Mouse (Mus musculus) MEL (cell line): ENCODE measurements at regions not wholly inside any gene's neighbourhood (a gene's known extent, or its start where the extent isn't known, plus 50 kb on each side); places are given as distances from the start of the nearest gene placed in this dataset.

Source experiments
- DNase-seq: peaks from one replicate; pipeline ENCODE4 v3.0.0; 2011; ENCODE audit warnings: low read depth, low spot score
- H3K27ac ChIP-seq: 2 replicates; pipeline ENCODE4 v1.5.1; 2012; ENCODE audit warnings: low read depth, mild to moderate bottlenecking, control low read depth, low read length, moderate library complexity; ENCODE audit not compliant: control insufficient read depth
- H3K27me3 ChIP-seq, 2 experiments: fragments of 150-350 bp in 1 of 2; sonication (generic) in 1 of 2; 2 replicates each; pipeline ENCODE4 v1.6.1; 2012; ENCODE audit warnings: low read length in 2 of 2, mild to moderate bottlenecking in 2 of 2, improper control_type of control experiment in 1 of 2, moderate library complexity in 1 of 2; ENCODE audit not compliant: insufficient read depth in 2 of 2, control insufficient read depth in 1 of 2
- H3K36me3 ChIP-seq, 2 experiments: 2 replicates each; pipeline ENCODE4 v1.6.1; 2012 to 2014; ENCODE audit warnings: low read length in 2 of 2, improper control_type of control experiment in 1 of 2, inconsistent platforms in 1 of 2, mild to moderate bottlenecking in 1 of 2; ENCODE audit not compliant: insufficient read depth in 2 of 2, control insufficient read depth in 1 of 2
- H3K4me1 ChIP-seq, 2 experiments: fragments of 150-350 bp in 1 of 2; sonication (generic) in 1 of 2; 2 replicates each; pipeline ENCODE4 v1.6.1; 2012; ENCODE audit warnings: low read length in 2 of 2, improper control_type of control experiment in 1 of 2, mild to moderate bottlenecking in 1 of 2; ENCODE audit not compliant: insufficient read depth in 2 of 2, control insufficient read depth in 1 of 2
- H3K4me3 ChIP-seq, 2 experiments: fragments of 150-350 bp in 1 of 2; sonication (generic) in 1 of 2; 2 replicates each; pipeline ENCODE4 v1.5.1; 2012; ENCODE audit warnings: low read depth in 2 of 2, low read length in 2 of 2, mild to moderate bottlenecking in 2 of 2, moderate library complexity in 2 of 2, control low read depth in 1 of 2, improper control_type of control experiment in 1 of 2; ENCODE audit not compliant: control insufficient read depth in 1 of 2, insufficient read depth in 1 of 2
- H3K79me2 ChIP-seq: 2 replicates; pipeline ENCODE4 v1.6.1; 2012; ENCODE audit warnings: mild to moderate bottlenecking, low read length, moderate library complexity; ENCODE audit not compliant: control insufficient read depth, poor library complexity, insufficient read depth
- H3K9ac ChIP-seq: 2 replicates; pipeline ENCODE4 v1.6.1; 2012; ENCODE audit warnings: low read depth, mild to moderate bottlenecking, control low read depth, low read length, moderate library complexity; ENCODE audit not compliant: control insufficient read depth, poor library complexity, severe bottlenecking
- H3K9me3 ChIP-seq: fragments of 150-350 bp; sonication (generic); replicated peaks from 2 replicates; pipeline ENCODE4 v1.6.1; 2012; ENCODE audit warnings: mild to moderate bottlenecking, low read length, improper control_type of control experiment, moderate library complexity; ENCODE audit not compliant: insufficient read depth
- BHLHE40 ChIP-seq: IDR thresholded peaks from 2 replicates; pipeline ENCODE4 v1.6.1; 2012; ENCODE audit warnings: low read depth, mild to moderate bottlenecking, inconsistent platforms, low read length, improper control_type of control experiment, borderline replicate concordance
- CHD1 ChIP-seq: IDR thresholded peaks from 2 replicates; pipeline ENCODE4 v1.6.1; 2012; ENCODE audit warnings: low read depth, mild to moderate bottlenecking, inconsistent platforms, low read length, improper control_type of control experiment
- ELF1 ChIP-seq: IDR thresholded peaks from 2 replicates; pipeline ENCODE4 v1.6.1; 2014; ENCODE audit warnings: low read depth, mild to moderate bottlenecking, inconsistent platforms, low read length, improper control_type of control experiment, moderate library complexity
- EP300 ChIP-seq, 2 experiments: IDR thresholded peaks; 2 replicates each; pipeline ENCODE4 v1.6.1; 2011; ENCODE audit warnings: improper control_type of control experiment in 2 of 2, low read length in 2 of 2, low read depth in 1 of 2, mild to moderate bottlenecking in 1 of 2
- GATA1 ChIP-seq: IDR thresholded peaks from 2 replicates; pipeline ENCODE4 v1.6.1; 2011; ENCODE audit warnings: low read depth, low read length, improper control_type of control experiment
- HCFC1 ChIP-seq: IDR thresholded peaks from 2 replicates; pipeline ENCODE4 v1.6.1; 2012; ENCODE audit warnings: low read depth, mild to moderate bottlenecking, inconsistent platforms, low read length, improper control_type of control experiment, moderate library complexity
- JUND ChIP-seq: IDR thresholded peaks from 2 replicates; pipeline ENCODE4 v1.6.1; 2011; ENCODE audit warnings: low read depth, mild to moderate bottlenecking, improper control_type of control experiment, low read length
- KAT2A ChIP-seq: conservative IDR thresholded peaks from 2 replicates; pipeline ENCODE4 v1.6.1; 2012; ENCODE audit warnings: low read depth, low read length, improper control_type of control experiment, inconsistent platforms
- MAFK ChIP-seq: IDR thresholded peaks from 2 replicates; pipeline ENCODE4 v1.6.1; 2011; ENCODE audit warnings: low read depth, mild to moderate bottlenecking, low read length, improper control_type of control experiment, borderline replicate concordance
- MAX ChIP-seq: IDR thresholded peaks from 2 replicates; pipeline ENCODE4 v1.6.1; 2011; ENCODE audit warnings: low read length, improper control_type of control experiment
- MXI1 ChIP-seq: IDR thresholded peaks from 2 replicates; pipeline ENCODE4 v1.6.1; 2011; ENCODE audit warnings: mild to moderate bottlenecking, low read depth, low read length, improper control_type of control experiment
- MYB ChIP-seq: IDR thresholded peaks from 2 replicates; pipeline ENCODE4 v1.6.1; 2011; ENCODE audit warnings: mild to moderate bottlenecking, low read depth, low read length, improper control_type of control experiment
- MYC ChIP-seq: IDR thresholded peaks from 2 replicates; pipeline ENCODE4 v1.6.1; 2011; ENCODE audit warnings: low read depth, mild to moderate bottlenecking, low read length, improper control_type of control experiment, moderate library complexity
- NELFE ChIP-seq: IDR thresholded peaks from 2 replicates; pipeline ENCODE4 v1.6.1; 2011; ENCODE audit warnings: low read depth, low read length, improper control_type of control experiment
- NRF1 ChIP-seq: IDR thresholded peaks from 2 replicates; pipeline ENCODE4 v1.6.1; 2014; ENCODE audit warnings: low read depth, mild to moderate bottlenecking, inconsistent platforms, low read length, improper control_type of control experiment, moderate library complexity; ENCODE audit not compliant: poor library complexity, insufficient read depth, severe bottlenecking
- POLR2AphosphoS2 ChIP-seq: IDR thresholded peaks from 2 replicates; pipeline ENCODE4 v1.6.1; 2011; ENCODE audit warnings: low read length, improper control_type of control experiment
- POLR2AphosphoS5 ChIP-seq: IDR thresholded peaks from 2 replicates; pipeline ENCODE4 v1.6.1; 2012; ENCODE audit warnings: low read depth, borderline replicate concordance, mild to moderate bottlenecking, inconsistent platforms, low read length, moderate library complexity, mixed read lengths
- SMC3 ChIP-seq: IDR thresholded peaks from 2 replicates; pipeline ENCODE4 v1.6.1; 2011; ENCODE audit warnings: low read depth, low read length, improper control_type of control experiment
- TBP ChIP-seq: IDR thresholded peaks from 2 replicates; pipeline ENCODE4 v1.8.0; 2011; ENCODE audit warnings: low read depth, low read length, improper control_type of control experiment
- TCF12 ChIP-seq: IDR thresholded peaks from 2 replicates; pipeline ENCODE4 v1.6.1; 2014; ENCODE audit warnings: low read depth, mild to moderate bottlenecking, inconsistent platforms, low read length, improper control_type of control experiment, moderate library complexity
- USF1 ChIP-seq: IDR thresholded peaks from 2 replicates; pipeline ENCODE4 v1.6.1; 2014; ENCODE audit warnings: low read depth, mild to moderate bottlenecking, inconsistent platforms, low read length, improper control_type of control experiment, moderate library complexity
- USF2 ChIP-seq, 2 experiments: IDR thresholded peaks; 2 replicates each; pipeline ENCODE4 v1.6.1; 2011 to 2012; ENCODE audit warnings: improper control_type of control experiment in 2 of 2, low read length in 2 of 2, borderline replicate concordance in 1 of 2, inconsistent platforms in 1 of 2, low read depth in 1 of 2, mild to moderate bottlenecking in 1 of 2; ENCODE audit not compliant: insufficient read depth in 1 of 2
- ZC3H11A ChIP-seq: IDR thresholded peaks from 2 replicates; pipeline ENCODE4 v1.6.1; 2012; ENCODE audit warnings: low read depth, mild to moderate bottlenecking, inconsistent platforms, low read length, improper control_type of control experiment
- ZKSCAN1 ChIP-seq: IDR thresholded peaks from 2 replicates; pipeline ENCODE4 v1.6.1; 2012; ENCODE audit warnings: low read depth, mild to moderate bottlenecking, inconsistent platforms, low read length, improper control_type of control experiment, moderate library complexity
- ZMIZ1 ChIP-seq: IDR thresholded peaks from 2 replicates; pipeline ENCODE4 v1.6.1; 2012; ENCODE audit warnings: low read depth, mild to moderate bottlenecking, inconsistent platforms, low read length, improper control_type of control experiment, moderate library complexity
- ZNF384 ChIP-seq: IDR thresholded peaks from 2 replicates; pipeline ENCODE4 v1.6.1; 2012; ENCODE audit warnings: low read depth, mild to moderate bottlenecking, inconsistent platforms, low read length, improper control_type of control experiment

- Histone ChIP-seq H3K4me1 (no peaks in the 10 kb centered on the region), H3K79me2 (no peaks in the 10 kb centered on the region), H3K9me3 (no peaks in the 10 kb centered on the region), H3K4me3 (no peak overlapping the region), H3K27ac (no peak overlapping the region), H3K36me3 (no peaks in the 10 kb centered on the region), H3K9ac (no peak overlapping the region), H3K27me3 (no peaks in the 10 kb centered on the region)
- no peak for DNase-seq
- no peak for TF ChIP-seq ELF1
- TF ChIP-seq EP300 (IDR thresholded peaks at IDR 0.05; ENCODE audit: low read depth in 1 of 2, low read length in 2 of 2): no peak
Measured at GRCm38 (mm10) chr14:71674564-71674963, 817.1 kb downstream of the Gm9195 start.

GRCm38 (mm10) chr14:71673837-71674236 lies 817.8 kb downstream of the Gm9195 start:
- no peak overlapping the region for H3K27ac ChIP-seq
- H3K79me2 ChIP-seq: no peaks in the 10 kb centered on the region
- H3K4me1 ChIP-seq: no peaks in the 10 kb centered on the region
- H3K4me3 ChIP-seq: no peak overlapping the region
- TF ChIP-seq TBP (no peak), MXI1 (no peak), BHLHE40 (no peak), MYB (no peak), POLR2AphosphoS2 (no peak), ZMIZ1 (no peak), USF1 (no peak), ZC3H11A (no peak), NELFE (no peak), ZNF384 (no peak), JUND (no peak)
- H3K36me3 ChIP-seq: no peaks in the 10 kb centered on the region
- H3K27me3 ChIP-seq: no peaks in the 10 kb centered on the region
- H3K9me3 ChIP-seq: no peaks in the 10 kb centered on the region
- H3K9ac ChIP-seq: no peak overlapping the region
- no peak for DNase-seq

GRCm38 (mm10) chr14:71672481-71672880 lies 819.2 kb downstream of the Gm9195 start:
- Histone ChIP-seq H3K36me3 (no peaks in the 10 kb centered on the region), H3K4me3 (no peak overlapping the region), H3K27ac (no peak overlapping the region), H3K9me3 (no peaks in the 10 kb centered on the region), H3K9ac (no peak overlapping the region)
- TF ChIP-seq HCFC1: no peak
- no peak for TF ChIP-seq USF2 (IDR thresholded peaks at IDR 0.05; ENCODE audit: borderline replicate concordance in 1 of 2, insufficient read depth in 1 of 2, low read depth in 1 of 2, low read length in 2 of 2)
- no peak for TF ChIP-seq KAT2A
- no peak for TF ChIP-seq ZKSCAN1
- TF ChIP-seq MAFK: no peak
- no peak for TF ChIP-seq NELFE
- TF ChIP-seq POLR2AphosphoS5: no peak
- TF ChIP-seq SMC3: no peak
- no peak for TF ChIP-seq MYC
- TF ChIP-seq NRF1: no peak
- TF ChIP-seq ZNF384: no peak
- no peak for TF ChIP-seq MAX
- TF ChIP-seq CHD1: no peak
- no peak for TF ChIP-seq EP300 (IDR thresholded peaks at IDR 0.05; ENCODE audit: low read depth in 1 of 2, low read length in 2 of 2)
- no peak for TF ChIP-seq GATA1
- TF ChIP-seq MXI1: no peak
- TF ChIP-seq TBP: no peak
- TF ChIP-seq TCF12: no peak
- TF ChIP-seq, all 39 proteins: peak for 0
- no peaks in the 10 kb centered on the region for H3K27me3 ChIP-seq
- no peaks in the 10 kb centered on the region for H3K4me1 ChIP-seq
- H3K79me2 ChIP-seq: no peaks in the 10 kb centered on the region
- no peak for DNase-seq
